Mouse (Mus musculus) brown adipose tissue, adult 24 weeks (tissue): ENCODE measurements at regions not wholly inside any gene's neighbourhood (a gene's known extent, or its start where the extent isn't known, plus 50 kb on each side); places are given as distances from the start of the nearest gene placed in this dataset.

Source experiments
- H3K27ac ChIP-seq: fragments of 200-500 bp; replicated peaks from 2 replicates; pipeline ENCODE4 v1.5.1; 2012; ENCODE audit warnings: low read depth, mild to moderate bottlenecking, low read length
- H3K4me1 ChIP-seq: fragments of 200-500 bp; 2 replicates; pipeline ENCODE4 v1.6.1; 2012; ENCODE audit warnings: low read length, mixed read lengths; ENCODE audit not compliant: control insufficient read depth, insufficient read depth, insufficient read length
- H3K4me3 ChIP-seq: fragments of 200-500 bp; 2 replicates; pipeline ENCODE4 v1.5.1; 2012; ENCODE audit warnings: low read depth, mild to moderate bottlenecking, low read length, moderate library complexity; ENCODE audit not compliant: insufficient read depth

GRCm38 (mm10) chr12:73830122-73830521 lies 71.1 kb upstream of the Hif1a start:
- no peak overlapping the region for H3K4me3 ChIP-seq
- H3K27ac ChIP-seq = no peak overlapping the region
- no peaks in the 10 kb centered on the region for H3K4me1 ChIP-seq

GRCm38 (mm10) chr12:73830551-73831203 lies 70.5 kb upstream of the Hif1a start:
- no peak overlapping the region for H3K27ac ChIP-seq
- H3K4me3 ChIP-seq = no peak overlapping the region
- no peaks in the 10 kb centered on the region for H3K4me1 ChIP-seq

GRCm38 (mm10) chr12:73831204-73831595 lies 70.0 kb upstream of the Hif1a start:
- H3K4me3 ChIP-seq = no peak overlapping the region
- H3K4me1 ChIP-seq = no peaks in the 10 kb centered on the region
- no peak overlapping the region for H3K27ac ChIP-seq

- Histone ChIP-seq H3K27ac (no peak overlapping the region), H3K4me3 (no peak overlapping the region), H3K4me1 (no peaks in the 10 kb centered on the region)
Measured at GRCm38 (mm10) chr12:73831637-73832385, 69.4 kb upstream of the Hif1a start.

GRCm38 (mm10) chr12:73832789-73833188 lies 68.4 kb upstream of the Hif1a start:
- no peak overlapping the region for H3K4me3 ChIP-seq
- H3K27ac ChIP-seq = no peak overlapping the region
- no peaks in the 10 kb centered on the region for H3K4me1 ChIP-seq

- Histone ChIP-seq H3K4me1 (no peaks in the 10 kb centered on the region), H3K27ac (no peak overlapping the region), H3K4me3 (no peak overlapping the region)
Measured at GRCm38 (mm10) chr12:73836132-73836531, 65.0 kb upstream of the Hif1a start.

GRCm38 (mm10) chr12:73837036-73837435 lies 64.1 kb upstream of the Hif1a start:
- no peaks in the 10 kb centered on the region for H3K4me1 ChIP-seq
- H3K27ac ChIP-seq = no peak overlapping the region
- H3K4me3 ChIP-seq = no peak overlapping the region

- no peaks in the 10 kb centered on the region for H3K4me1 ChIP-seq
- H3K27ac ChIP-seq = no peak overlapping the region
- H3K4me3 ChIP-seq = no peak overlapping the region
Measured at GRCm38 (mm10) chr12:73837921-73838320, 63.3 kb upstream of the Hif1a start.

- no peak overlapping the region for H3K4me3 ChIP-seq
- no peak overlapping the region for H3K27ac ChIP-seq
- no peaks in the 10 kb centered on the region for H3K4me1 ChIP-seq
Measured at GRCm38 (mm10) chr12:73838330-73838729, 62.8 kb upstream of the Hif1a start.

- Histone ChIP-seq H3K4me1 (no peaks in the 10 kb centered on the region), H3K27ac (no peak overlapping the region), H3K4me3 (no peak overlapping the region)
Measured at GRCm38 (mm10) chr12:73842000-73842675, 59.0 kb upstream of the Hif1a start.

- H3K27ac ChIP-seq = no peak overlapping the region
- no peaks in the 10 kb centered on the region for H3K4me1 ChIP-seq
- no peak overlapping the region for H3K4me3 ChIP-seq
Measured at GRCm38 (mm10) chr12:73844782-73845181, 56.4 kb upstream of the Hif1a start.

GRCm38 (mm10) chr12:73846672-73847071 lies 54.5 kb upstream of the Hif1a start:
- Histone ChIP-seq H3K27ac (peak overlapping the region; percentile 90), H3K4me3 (peak overlapping the region; percentile 63), H3K4me1 (no peaks in the 10 kb centered on the region)

GRCm38 (mm10) chr12:73847336-73847735 lies 53.8 kb upstream of the Hif1a start:
- peak overlapping the region; percentile 25 for H3K27ac ChIP-seq

GRCm38 (mm10) chr12:73850831-73851230 lies 50.3 kb upstream of the Hif1a start:
- no peak overlapping the region for H3K4me3 ChIP-seq
- H3K27ac ChIP-seq = no peak overlapping the region
- H3K4me1 ChIP-seq = no peaks in the 10 kb centered on the region

More at GRCm38 (mm10) chr12:73847336-73847735, 53.8 kb upstream of the Hif1a start:
- Histone ChIP-seq H3K4me3 (0 out of 2 replicates have a peak overlapping the region, but pooled peaks have one; percentile 2), H3K4me1 (no peaks in the 10 kb centered on the region)
